In the genomic region with DNA sequence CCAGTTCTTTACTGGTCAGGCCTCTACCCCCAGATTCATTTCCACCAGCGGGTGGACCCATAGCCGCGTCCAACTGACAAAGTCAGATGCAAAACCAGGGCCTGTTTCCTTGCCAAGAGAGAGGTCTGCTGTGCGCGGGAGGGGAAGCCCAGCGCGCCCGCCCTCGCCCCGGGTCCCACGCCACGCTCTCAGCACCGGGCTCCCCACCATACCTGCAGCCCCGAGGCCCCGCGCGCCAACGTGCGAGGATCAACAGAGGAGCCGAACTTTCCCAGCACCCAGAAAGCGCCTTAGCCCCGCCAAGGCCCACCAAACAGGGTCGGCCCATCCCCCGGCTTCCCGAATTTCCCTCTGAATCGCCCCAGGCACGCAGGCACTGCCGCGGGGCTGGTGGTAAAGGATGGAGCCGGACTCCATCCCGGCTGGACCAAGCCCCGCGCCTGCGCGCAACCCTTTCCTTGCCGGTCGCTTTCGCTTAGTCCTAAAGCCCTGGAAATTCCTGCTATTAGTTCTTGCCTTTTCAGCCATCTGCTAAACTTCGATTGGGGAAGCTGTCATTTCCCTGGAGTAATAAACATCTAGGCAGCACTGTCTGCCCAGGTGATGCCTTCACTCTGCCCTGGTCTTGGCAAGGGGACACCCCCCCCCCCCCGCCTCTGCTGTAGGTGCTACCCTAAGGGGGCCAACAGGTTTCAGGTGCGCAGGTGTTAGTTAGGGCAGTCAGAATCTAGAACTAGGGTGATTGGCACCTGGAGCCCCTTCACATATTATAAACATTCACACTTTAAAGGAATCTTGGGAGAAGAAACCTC, we compare ENCODE assay signal across 7 mouse cellular contexts.
A peak's percentile ranks its signal among the peaks of the same experiment; 100 is the strongest.
DNase-seq lines count a peak whose midpoint lies in the region; ATAC-seq and TF ChIP-seq lines count a peak whose summit lies in the region.

No protein-coding gene starts in this region.

- TF ChIP-seq CTCF in cortical plate, adult 2 months (IDR thresholded peaks at IDR 0.05; ENCODE audit: extremely low read depth, insufficient read depth, low read length), result no peak

- no peaks in the 10 kb centered on the region for H3K9me3 ChIP-seq in limb, embryonic 10.5 days (replicated peaks)
- H3K9me3 ChIP-seq in midbrain, embryonic 11.5 days (ENCODE audit: control insufficient read depth, low read length), result no peaks in the 10 kb centered on the region
- H3K9me3 ChIP-seq in stomach, embryonic 14.5 days (ENCODE audit: control insufficient read depth, low read depth, low read length), result peaks cover 4% of the 10 kb centered on the region; the same call in 1 of the 2 replicates

- peaks cover 10% of the 10 kb centered on the region for H3K36me3 ChIP-seq in limb, embryonic 10.5 days
- no peaks in the 10 kb centered on the region for H3K36me3 ChIP-seq in midbrain, embryonic 11.5 days (ENCODE audit: control insufficient read depth, insufficient read depth, low read length)
- no peaks in the 10 kb centered on the region; the same call in 1 of the 2 replicates for H3K36me3 ChIP-seq in stomach, embryonic 14.5 days (ENCODE audit: control insufficient read depth, insufficient read depth, low read length)

- H3K9ac ChIP-seq in midbrain, embryonic 11.5 days (ENCODE audit: low read length), result peak overlapping the region; percentile 75
- peak overlapping the region; percentile 72 for H3K9ac ChIP-seq in stomach, embryonic 14.5 days (replicated peaks; ENCODE audit: low read depth, low read length)

- 0 out of 2 replicates have a peak overlapping the region, but pooled peaks have one; percentile 49 for H3K27ac ChIP-seq in cortical plate, adult 2 months (ENCODE audit: insufficient read depth, low read length)
- peak overlapping the region; percentile 98 for H3K27ac ChIP-seq in limb, embryonic 10.5 days
- H3K27ac ChIP-seq in midbrain, embryonic 11.5 days (ENCODE audit: low read depth, low read length), result peak overlapping the region; percentile 80
- H3K27ac ChIP-seq in stomach, embryonic 14.5 days (ENCODE audit: low read length), result peak overlapping the region; percentile 95

- H3K4me2 ChIP-seq in midbrain, embryonic 11.5 days, result peak overlapping the region; percentile 54
- peak overlapping the region; percentile 79 for H3K4me2 ChIP-seq in stomach, embryonic 14.5 days (replicated peaks; ENCODE audit: low read depth, low read length)

- under 1% methylated on average over 41 of the region's 41 CpGs for WGBS in limb, embryonic 10.5 days
- WGBS in midbrain, embryonic 11.5 days, result under 1% methylated on average over 41 of the region's 41 CpGs
- WGBS in stomach, embryonic 14.5 days, result 1% methylated on average over 41 of the region's 41 CpGs

- peak overlapping the region; percentile 63 for H3K4me3 ChIP-seq in cortical plate, adult 2 months (ENCODE audit: insufficient read depth, low read length)
- H3K4me3 ChIP-seq in limb, embryonic 10.5 days, result peak overlapping the region; percentile 80
- H3K4me3 ChIP-seq in midbrain, embryonic 11.5 days (ENCODE audit: low read depth, low read length), result peak overlapping the region; percentile 49
- H3K4me3 ChIP-seq in stomach, embryonic 14.5 days (ENCODE audit: low read depth, low read length), result peak overlapping the region; percentile 79

- no peaks in the 10 kb centered on the region; the same call in none of the 2 replicates for H3K4me1 ChIP-seq in cortical plate, adult 2 months (ENCODE audit: control insufficient read depth, insufficient read depth, low read length)
- H3K4me1 ChIP-seq in limb, embryonic 10.5 days, result peaks cover 38% of the 10 kb centered on the region
- peaks cover 31% of the 10 kb centered on the region for H3K4me1 ChIP-seq in midbrain, embryonic 11.5 days (ENCODE audit: control insufficient read depth, insufficient read depth, low read length)
- H3K4me1 ChIP-seq in stomach, embryonic 14.5 days (ENCODE audit: control insufficient read depth, insufficient read depth, low read length), result peaks cover 61% of the 10 kb centered on the region

- TF ChIP-seq POLR2A in cortical plate, adult 2 months (IDR thresholded peaks at IDR 0.05; ENCODE audit: extremely low read depth, insufficient read depth, low read length), result no peak

- ATAC-seq in midbrain, embryonic 11.5 days (ENCODE audit: low FRiP score), result peak; percentile 89
- ATAC-seq in stomach, embryonic 14.5 days (ENCODE audit: insufficient number of reproducible peaks, insufficient read depth, low FRiP score, low read depth), result peak; percentile 85

- no peaks in the 10 kb centered on the region for H3K27me3 ChIP-seq in limb, embryonic 10.5 days (ENCODE audit: low read depth, poor library complexity, severe bottlenecking)
- no peaks in the 10 kb centered on the region for H3K27me3 ChIP-seq in midbrain, embryonic 11.5 days (ENCODE audit: control insufficient read depth, insufficient read depth, low read length)
- H3K27me3 ChIP-seq in stomach, embryonic 14.5 days (ENCODE audit: control insufficient read depth, insufficient read depth, low read length), result no peaks in the 10 kb centered on the region

- DNase-seq in adrenal gland, postnatal 14 days, result peak; percentile 92
- DNase-seq in gastrocnemius, postnatal 25 days, result peak; percentile 52
- DNase-seq in hindlimb bud, embryonic 11.5 days (ENCODE audit: extremely low spot score, low read depth, low spot score), result peak; percentile 73
- DNase-seq in limb, embryonic 10.5 days (ENCODE audit: low spot score), result peak; percentile 91
- peak; percentile 99 for DNase-seq in midbrain, embryonic 11.5 days (ENCODE audit: low spot score, missing footprints)

Comparison
In these comparisons a context has a peak if more than half of its experiments do, and no peak if none do; other contexts are left out.
1. Peak in every context shown above with its lines: DNase-seq, ATAC-seq, H3K4me3 ChIP-seq and H3K27ac ChIP-seq.